Mouse (Mus musculus): ENCODE results near the gene Lix1l. TPM values are rescaled to one million over a fixed set of nuclear protein-coding genes. Genes with fewer than 3 reads are reported as not detected.
"Not testable (repeated sequence)": the region's sequence is repeated elsewhere in the genome, so short reads cannot be mapped to it uniquely, and the experiment has no call there.

Gene Lix1l
- polyA plus RNA-seq, 1 experiment from 2014 or later, result 8.7 TPM

DNA sequence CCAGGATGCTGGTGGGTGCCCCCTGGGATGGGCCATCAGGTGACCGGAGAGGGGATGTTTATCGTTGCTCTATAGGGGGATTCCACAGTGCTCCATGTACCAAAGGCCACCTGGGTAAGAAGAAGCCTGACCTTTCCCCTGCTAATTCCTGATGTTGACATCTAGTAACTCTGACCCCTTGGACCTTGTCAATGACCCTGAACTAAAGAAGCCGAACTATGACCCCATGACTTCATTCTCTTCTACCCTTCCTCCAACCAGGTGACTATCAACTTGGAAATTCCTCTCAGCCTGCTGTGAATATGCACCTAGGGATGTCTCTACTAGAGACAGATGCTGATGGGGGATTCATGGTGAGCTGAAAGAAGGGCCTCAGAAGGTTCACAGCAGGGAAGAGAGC is 46.4 kb downstream of the Lix1l start:
- H3K4me3 ChIP-seq (ENCODE audit: low read depth, low read length), result no peak overlapping the region
- DNase-seq (ENCODE audit: low spot score) (no peak), ATAC-seq (ENCODE audit: insufficient read depth, low FRiP score, low TSS enrichment) (no peak)
- H3K9ac ChIP-seq (ENCODE audit: low read length), result no peak overlapping the region
- 0 out of 2 replicates have a peak, but pooled peaks cover 2% of the 10 kb centered on the region for H3K36me3 ChIP-seq (ENCODE audit: control insufficient read depth, insufficient read depth, low read length)
- no peaks in the 10 kb centered on the region for H3K9me3 ChIP-seq (ENCODE audit: control insufficient read depth, low read length)
- H3K4me2 ChIP-seq (ENCODE audit: low read depth), result no peak overlapping the region
- H3K27ac ChIP-seq (ENCODE audit: low read depth, low read length), result no peak overlapping the region
- H3K4me1 ChIP-seq (ENCODE audit: control insufficient read depth, insufficient read depth, low read length), result no peaks in the 10 kb centered on the region
- no peaks in the 10 kb centered on the region for H3K27me3 ChIP-seq (ENCODE audit: control insufficient read depth, insufficient read depth, low read length)
- 76% methylated on average over 3 of the region's 3 CpGs for WGBS

DNA sequence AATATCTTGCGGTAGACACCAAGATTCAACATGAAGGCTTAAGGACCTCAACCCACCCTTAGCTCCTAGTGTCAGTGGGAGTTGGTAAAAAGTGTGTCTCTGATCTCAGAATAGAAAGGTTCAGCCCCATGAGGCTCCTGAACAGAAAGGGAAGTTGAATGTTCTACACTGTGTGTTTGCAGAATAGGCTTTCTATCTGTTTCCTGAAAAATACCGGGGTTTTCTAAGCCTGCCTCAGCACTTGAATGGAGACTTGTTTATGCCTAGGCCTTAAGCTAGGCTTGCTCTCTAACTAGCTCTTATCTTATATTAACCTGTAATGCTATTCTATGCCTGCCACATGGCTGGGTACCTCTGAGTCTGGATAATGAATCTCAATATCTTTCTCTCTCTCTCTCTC is 60.0 kb downstream of the Lix1l start:
- no peak for DNase-seq (ENCODE audit: low spot score)

DNA sequence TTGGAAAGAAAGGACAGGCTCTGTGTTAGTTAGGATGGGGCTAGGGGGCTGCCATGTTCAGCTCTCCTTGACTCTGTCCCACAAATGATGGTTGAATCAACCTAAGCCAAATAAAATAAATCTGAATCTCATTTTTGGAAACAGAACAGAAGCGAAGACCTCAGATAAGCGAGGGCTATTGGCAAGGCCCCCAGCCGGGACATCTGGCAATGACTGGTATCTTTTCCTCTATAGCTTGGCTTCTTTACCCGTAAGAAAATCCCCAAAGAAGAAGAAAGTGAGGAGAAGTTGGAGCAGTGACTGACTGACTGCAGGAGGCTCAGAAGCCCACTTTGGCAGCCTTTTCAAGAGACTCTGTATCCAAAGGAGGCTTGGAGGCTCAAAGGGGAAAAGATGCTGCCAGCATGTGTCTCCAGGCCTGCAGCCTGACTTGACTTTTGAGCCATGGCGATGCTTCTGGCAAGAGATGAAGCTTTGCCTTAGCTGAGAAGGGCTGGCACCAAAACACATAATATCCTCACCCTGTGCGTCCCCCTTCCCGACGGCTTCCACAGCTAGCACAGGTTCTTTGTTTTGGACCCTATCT is 61.9 kb downstream of the Lix1l start:
- H3K9ac ChIP-seq (ENCODE audit: low read length), result no peak overlapping the region
- no peaks in the 10 kb centered on the region for H3K27me3 ChIP-seq (ENCODE audit: control insufficient read depth, insufficient read depth, low read length)
- no peak overlapping the region for H3K27ac ChIP-seq (ENCODE audit: low read depth, low read length)
- H3K9me3 ChIP-seq (ENCODE audit: control insufficient read depth, low read length), result no peaks in the 10 kb centered on the region
- H3K4me3 ChIP-seq (ENCODE audit: low read depth, low read length), result no peak overlapping the region
- DNase-seq (ENCODE audit: low spot score) (no peak), ATAC-seq (ENCODE audit: insufficient read depth, low FRiP score, low TSS enrichment) (no peak)
- 49% methylated on average over 8 of the region's 8 CpGs for WGBS
- no peaks in the 10 kb centered on the region for H3K4me1 ChIP-seq (ENCODE audit: control insufficient read depth, insufficient read depth, low read length)
- peak overlapping the region; percentile 45 for H3K4me2 ChIP-seq (ENCODE audit: low read depth)
- H3K36me3 ChIP-seq (ENCODE audit: control insufficient read depth, insufficient read depth, low read length), result no peaks in the 10 kb centered on the region

More for the DNA sequence above, 60.0 kb downstream of the Lix1l start:
- Histone ChIP-seq H3K9me3 (ENCODE audit: control insufficient read depth, low read length) (no peaks in the 10 kb centered on the region), H3K9ac (ENCODE audit: low read length) (no peak overlapping the region), H3K27ac (ENCODE audit: low read depth, low read length) (no peak overlapping the region), H3K4me2 (ENCODE audit: low read depth) (no peak overlapping the region), H3K27me3 (ENCODE audit: control insufficient read depth, insufficient read depth, low read length) (no peaks in the 10 kb centered on the region), H3K4me3 (ENCODE audit: low read depth, low read length) (no peak overlapping the region), H3K4me1 (ENCODE audit: control insufficient read depth, insufficient read depth, low read length) (no peaks in the 10 kb centered on the region), H3K36me3 (ENCODE audit: control insufficient read depth, insufficient read depth, low read length) (no peaks in the 10 kb centered on the region)
- WGBS, result 96% methylated on average over 2 of the region's 2 CpGs
- no peak for ATAC-seq (ENCODE audit: insufficient read depth, low FRiP score, low TSS enrichment)

DNA sequence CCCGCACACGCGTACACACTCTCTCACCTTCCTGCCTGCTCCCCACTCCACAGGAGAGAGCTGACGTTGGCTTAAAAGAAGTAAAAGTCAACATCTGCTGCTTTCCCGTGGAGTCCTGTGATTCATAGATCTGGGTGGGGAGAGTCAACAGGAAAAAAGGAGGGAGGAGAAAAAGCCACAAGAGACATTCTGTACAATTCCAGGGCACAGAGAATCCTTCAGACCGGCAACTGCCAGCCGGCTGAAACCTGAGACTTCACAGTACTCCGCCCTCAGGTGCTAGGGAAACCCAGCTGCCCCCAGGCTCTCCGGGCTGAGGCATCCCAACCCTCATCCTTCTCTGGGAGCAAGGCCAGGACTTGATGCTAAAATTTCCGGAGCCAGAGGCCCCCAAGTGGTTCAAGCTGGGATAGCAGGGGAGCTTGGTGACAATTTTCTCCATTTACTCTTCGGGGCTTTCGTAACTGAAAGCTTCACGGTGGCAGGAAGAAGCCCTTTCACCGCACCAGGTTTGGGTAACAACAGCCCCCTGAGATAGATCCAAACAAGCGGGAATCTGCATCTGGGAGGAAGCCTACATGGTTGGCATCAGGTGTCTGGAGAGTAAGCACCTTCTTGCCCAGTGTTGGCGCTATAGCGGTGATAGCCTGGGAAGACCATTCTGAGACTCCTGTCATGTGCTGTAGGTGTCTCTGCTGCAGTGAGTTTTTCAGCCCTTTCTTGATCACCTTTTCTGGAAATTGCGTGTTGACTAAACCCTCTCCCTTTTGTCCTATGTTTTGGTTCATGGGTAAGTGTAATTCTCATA is 62.7 kb downstream of the Lix1l start:
- peak; percentile 72; the same call in 1 of the 2 replicates for ATAC-seq (ENCODE audit: insufficient read depth, low FRiP score, low TSS enrichment)
- 7% methylated on average over 15 of the region's 18 CpGs for whole genome bisulfite sequencing
- Histone ChIP-seq H3K4me1 (ENCODE audit: control insufficient read depth, insufficient read depth, low read length) (no peaks in the 10 kb centered on the region), H3K9me3 (ENCODE audit: control insufficient read depth, low read length) (no peaks in the 10 kb centered on the region), H3K4me3 (ENCODE audit: low read depth, low read length) (no peak overlapping the region), H3K4me2 (ENCODE audit: low read depth) (peak overlapping the region; percentile 45), H3K9ac (ENCODE audit: low read length) (no peak overlapping the region), H3K27ac (ENCODE audit: low read depth, low read length) (no peak overlapping the region), H3K36me3 (ENCODE audit: control insufficient read depth, insufficient read depth, low read length) (no peaks in the 10 kb centered on the region), H3K27me3 (ENCODE audit: control insufficient read depth, insufficient read depth, low read length) (no peaks in the 10 kb centered on the region)
- DNase-seq (ENCODE audit: low spot score), result peak; percentile 88

DNA sequence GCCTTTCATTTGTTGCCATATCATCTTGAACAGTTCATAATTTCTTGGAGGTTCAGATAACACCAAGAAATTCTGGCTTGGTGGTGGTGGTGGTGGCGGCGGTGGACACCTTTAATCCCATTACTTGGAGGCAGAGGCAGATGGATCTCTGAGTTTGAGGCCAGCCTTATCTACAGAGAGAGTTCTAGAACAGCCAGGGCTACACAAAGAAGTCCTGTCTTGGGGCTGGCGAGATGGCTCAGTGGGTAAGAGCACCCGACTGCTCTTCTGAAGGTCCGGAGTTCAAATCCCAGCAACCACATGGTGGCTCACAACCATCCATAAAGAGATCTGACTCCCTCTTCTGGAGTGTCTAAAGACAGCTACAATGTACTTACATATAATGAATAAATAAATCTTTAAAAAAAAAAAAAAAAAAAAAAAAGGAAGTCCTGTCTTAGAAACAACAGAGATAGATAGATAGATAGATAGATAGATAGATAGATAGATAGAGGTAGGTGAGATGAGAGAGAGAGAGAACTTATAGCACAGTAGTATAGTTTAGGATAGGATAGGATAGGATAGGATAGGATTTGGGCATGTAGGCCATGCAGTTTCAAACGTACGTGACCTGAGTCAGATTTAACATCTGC is 64.9 kb downstream of the Lix1l start:
- H3K9ac ChIP-seq (ENCODE audit: low read length); H3K4me3 ChIP-seq (ENCODE audit: low read depth, low read length); H3K9me3 ChIP-seq (ENCODE audit: control insufficient read depth, low read length); H3K4me1 ChIP-seq (ENCODE audit: control insufficient read depth, insufficient read depth, low read length); H3K27ac ChIP-seq (ENCODE audit: low read depth, low read length); ATAC-seq (ENCODE audit: insufficient read depth, low FRiP score, low TSS enrichment); H3K4me2 ChIP-seq (ENCODE audit: low read depth); H3K36me3 ChIP-seq (ENCODE audit: control insufficient read depth, insufficient read depth, low read length); DNase-seq (ENCODE audit: low spot score); H3K27me3 ChIP-seq (ENCODE audit: control insufficient read depth, insufficient read depth, low read length): not testable (repeated sequence)
- 90% methylated on average over 7 of the region's 7 CpGs for WGBS

DNA sequence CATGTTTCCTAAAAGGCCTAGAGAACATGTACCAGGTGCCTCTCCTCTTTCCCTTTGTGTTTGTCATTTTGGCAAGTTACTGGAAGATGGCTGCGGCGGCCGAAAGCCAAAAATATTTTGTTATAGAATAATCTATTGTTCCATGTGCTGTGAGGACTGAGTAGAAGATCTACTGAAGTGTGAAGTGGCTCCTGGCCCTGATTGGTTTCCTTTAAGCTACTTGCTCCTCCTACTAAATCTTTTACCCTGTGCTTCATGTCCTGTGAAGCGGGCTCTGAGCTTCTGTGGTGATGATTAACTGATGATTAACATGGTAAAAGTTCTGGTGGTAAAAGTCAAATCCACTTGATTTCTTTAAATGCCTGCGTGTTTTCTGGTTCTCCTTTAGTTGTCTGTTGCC is 66.0 kb downstream of the Lix1l start:
- 92% methylated on average over 5 of the region's 5 CpGs for WGBS
- no peak for DNase-seq (ENCODE audit: low spot score)

DNA sequence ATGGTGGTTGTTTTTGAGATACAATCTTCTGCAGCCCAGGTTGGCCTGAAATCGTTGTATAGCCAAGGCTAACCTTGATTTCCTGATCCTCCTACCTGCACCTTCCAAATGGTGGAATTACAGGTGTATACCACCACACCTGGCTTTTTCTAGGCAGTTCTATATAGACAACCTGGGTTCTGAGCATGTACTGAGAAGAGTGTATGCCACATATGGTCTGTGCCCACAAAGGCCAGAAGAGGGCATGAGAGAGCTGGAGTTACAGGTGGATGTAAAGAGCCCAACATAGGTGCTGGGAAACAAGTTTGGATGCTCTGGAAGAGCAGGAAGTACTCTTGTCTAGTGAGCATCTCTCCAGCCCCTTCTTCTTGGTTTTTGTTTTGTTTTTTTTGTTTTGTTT is 66.4 kb downstream of the Lix1l start:
- WGBS, result 42% methylated on average over 1 of the region's 1 CpGs
- 0 out of 2 replicates have a peak, but pooled peaks cover 2% of the 10 kb centered on the region for H3K4me1 ChIP-seq (ENCODE audit: control insufficient read depth, insufficient read depth, low read length)
- no peaks in the 10 kb centered on the region; the same call in 1 of the 2 replicates for H3K27me3 ChIP-seq (ENCODE audit: control insufficient read depth, insufficient read depth, low read length)
- no peak overlapping the region for H3K4me3 ChIP-seq (ENCODE audit: low read depth, low read length)
- no peak overlapping the region for H3K4me2 ChIP-seq (ENCODE audit: low read depth)
- DNase-seq (ENCODE audit: low spot score), result no peak
- no peaks in the 10 kb centered on the region for H3K9me3 ChIP-seq (ENCODE audit: control insufficient read depth, low read length)
- H3K9ac ChIP-seq (ENCODE audit: low read length), result no peak overlapping the region
- no peak for ATAC-seq (ENCODE audit: insufficient read depth, low FRiP score, low TSS enrichment)
- H3K36me3 ChIP-seq (ENCODE audit: control insufficient read depth, insufficient read depth, low read length), result no peaks in the 10 kb centered on the region
- no peak overlapping the region for H3K27ac ChIP-seq (ENCODE audit: low read depth, low read length)

More for the DNA sequence above, 66.0 kb downstream of the Lix1l start:
- Histone ChIP-seq H3K9me3 (ENCODE audit: control insufficient read depth, low read length) (no peaks in the 10 kb centered on the region), H3K4me1 (ENCODE audit: control insufficient read depth, insufficient read depth, low read length) (0 out of 2 replicates have a peak, but pooled peaks cover 2% of the 10 kb centered on the region), H3K4me3 (ENCODE audit: low read depth, low read length) (no peak overlapping the region), H3K4me2 (ENCODE audit: low read depth) (no peak overlapping the region), H3K27me3 (ENCODE audit: control insufficient read depth, insufficient read depth, low read length) (no peaks in the 10 kb centered on the region; the same call in 1 of the 2 replicates), H3K36me3 (ENCODE audit: control insufficient read depth, insufficient read depth, low read length) (no peaks in the 10 kb centered on the region), H3K9ac (ENCODE audit: low read length) (no peak overlapping the region), H3K27ac (ENCODE audit: low read depth, low read length) (no peak overlapping the region)
- ATAC-seq (ENCODE audit: insufficient read depth, low FRiP score, low TSS enrichment), result no peak

DNA sequence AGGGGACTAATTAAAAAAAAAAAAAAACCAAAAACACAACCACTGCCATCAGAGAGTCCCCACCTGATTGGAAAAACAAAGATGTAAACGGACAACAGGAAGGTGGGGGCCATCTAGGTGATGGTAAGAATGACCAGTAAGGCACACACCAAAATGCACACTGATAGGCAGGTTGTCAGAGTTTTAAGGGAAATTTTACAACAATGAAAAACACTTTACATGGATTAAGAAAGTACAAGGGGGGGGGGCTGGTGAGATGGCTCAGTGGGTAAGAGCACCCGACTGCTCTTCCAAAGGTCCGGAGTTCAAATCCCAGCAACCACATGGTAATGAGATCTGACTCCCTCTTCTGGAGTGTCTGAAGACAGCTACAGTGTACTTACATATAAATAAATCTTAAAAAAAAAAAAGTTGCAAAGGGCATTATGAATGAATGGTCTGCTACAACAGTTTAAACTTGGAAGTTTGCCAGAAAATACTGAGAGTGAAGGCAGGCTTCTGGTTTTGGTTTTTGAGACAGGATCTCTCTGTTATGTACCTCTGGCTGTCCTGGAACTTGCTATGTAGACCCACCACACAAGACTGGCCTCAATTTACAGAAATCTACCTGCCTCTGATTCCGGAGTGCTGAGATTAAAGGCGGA is 67.6 kb downstream of the Lix1l start:
- ATAC-seq (ENCODE audit: insufficient read depth, low FRiP score, low TSS enrichment), result no peak
- Histone ChIP-seq H3K9ac (ENCODE audit: low read length) (no peak overlapping the region), H3K27ac (ENCODE audit: low read depth, low read length) (no peak overlapping the region), H3K9me3 (ENCODE audit: control insufficient read depth, low read length) (no peaks in the 10 kb centered on the region), H3K36me3 (ENCODE audit: control insufficient read depth, insufficient read depth, low read length) (no peaks in the 10 kb centered on the region), H3K4me3 (ENCODE audit: low read depth, low read length) (no peak overlapping the region), H3K27me3 (ENCODE audit: control insufficient read depth, insufficient read depth, low read length) (no peaks in the 10 kb centered on the region; the same call in 1 of the 2 replicates), H3K4me2 (ENCODE audit: low read depth) (no peak overlapping the region), H3K4me1 (ENCODE audit: control insufficient read depth, insufficient read depth, low read length) (0 out of 2 replicates have a peak, but pooled peaks cover 2% of the 10 kb centered on the region)
- WGBS, result 94% methylated on average over 5 of the region's 5 CpGs
- DNase-seq (ENCODE audit: low spot score), result no peak
